26 mouse cellular contexts compared by ENCODE assay signal in genomic region chr10:68289465-68289864, GRCm38 (mm10).
"Had no signal": no experiment of that assay in that cellular context is flagged by ENCODE, and none has a peak within 500 bp of the region (broad histone marks: within the 10 kb centered on the region; RNA-seq: fewer than 3 reads in every experiment).

No protein-coding gene starts in this region.

- DNase-seq: gastrocnemius, adult 2 months; gastrocnemius, postnatal 10 days; gastrocnemius, postnatal 25 days; heart, adult 18-20 months; heart, postnatal 14 days; heart, postnatal 36 days; kidney, adult 11 months; kidney, adult 2 months; kidney, adult 9 months; kidney, postnatal 14 days; kidney, postnatal 36 days; layer of hippocampus, postnatal 36 days; left cerebral cortex, postnatal 4 days had no signal

- H3K36me3 ChIP-seq: heart, embryonic 13.5 days; heart, embryonic 15.5 days; hindbrain, embryonic 13.5 days; hindbrain, embryonic 15.5 days; kidney, embryonic 15.5 days; limb, embryonic 13.5 days; limb, embryonic 15.5 days; liver, embryonic 12.5 days had no signal

- H3K4me2 ChIP-seq: heart, embryonic 11.5 days; heart, embryonic 13.5 days; heart, embryonic 15.5 days; hindbrain, embryonic 13.5 days; hindbrain, embryonic 15.5 days; kidney, embryonic 15.5 days; limb, embryonic 13.5 days; limb, embryonic 15.5 days; liver, embryonic 12.5 days had no signal

- ATAC-seq: hindbrain, postnatal 0 days; intestine, embryonic 16.5 days; liver, embryonic 12.5 days had no signal

- H3K27ac ChIP-seq: gastrocnemius, adult 2 months; heart, embryonic 13.5 days; heart, embryonic 15.5 days; hindbrain, embryonic 13.5 days; hindbrain, embryonic 15.5 days; hindbrain, postnatal 0 days; kidney, embryonic 15.5 days; kidney, postnatal 0 days; limb, embryonic 13.5 days; limb, embryonic 15.5 days; liver, embryonic 12.5 days; liver, embryonic 14.5 days had no signal

- H3K4me1 ChIP-seq: heart, embryonic 15.5 days; hindbrain, embryonic 13.5 days; hindbrain, embryonic 15.5 days; kidney, embryonic 15.5 days; limb, embryonic 13.5 days; limb, embryonic 15.5 days; liver, embryonic 12.5 days had no signal

- H3K27me3 ChIP-seq: heart, embryonic 13.5 days; heart, embryonic 15.5 days; hindbrain, embryonic 13.5 days; hindbrain, embryonic 15.5 days; kidney, embryonic 15.5 days; limb, embryonic 13.5 days; limb, embryonic 15.5 days; liver, embryonic 12.5 days had no signal

- H3K4me3 ChIP-seq: gastrocnemius, adult 2 months; heart, embryonic 13.5 days; heart, embryonic 15.5 days; hindbrain, embryonic 13.5 days; hindbrain, embryonic 15.5 days; kidney, embryonic 15.5 days; limb, embryonic 13.5 days; limb, embryonic 15.5 days; liver, embryonic 12.5 days had no signal

- H3K9me3 ChIP-seq: hindbrain, embryonic 15.5 days; limb, embryonic 15.5 days; liver, embryonic 12.5 days had no signal

- H3K9ac ChIP-seq: heart, embryonic 13.5 days; heart, embryonic 15.5 days; hindbrain, embryonic 13.5 days; hindbrain, embryonic 15.5 days; kidney, embryonic 15.5 days; limb, embryonic 13.5 days; limb, embryonic 15.5 days; liver, embryonic 12.5 days; liver, embryonic 14.5 days had no signal
